Mouse (Mus musculus) layer of hippocampus, postnatal 36 days (tissue): ENCODE measurements around the gene Agps. TPM values are rescaled to one million over a fixed set of nuclear protein-coding genes. Genes with fewer than 3 reads are reported as not detected.

ENCODE experiments used
- total RNA-seq, 2 experiments: library from RNA; stranded (reverse); gene quantifications; 2 replicates each; pipeline ENCODE4 v1.2.3; 2021

The Agps gene
- total RNA-seq, 2 experiments from 2014 or later: 43.1 to 44.9 TPM

Other genes with a start within 250 kb of the Agps start
- 100 to 1,000 TPM; 319 to 330 TPM for gene Hnrnpa3, start 172.9 kb upstream of the Agps start, total RNA-seq
- 10 to 100 TPM; 11.4 to 13.5 TPM for gene Nfe2l2, start 127.5 kb upstream of the Agps start, total RNA-seq
- gene Ttc30b, start 106.4 kb downstream of the Agps start, total RNA-seq: 10 to 100 TPM; 11.6 to 13.5 TPM
- gene Ttc30a2, start 146.0 kb downstream of the Agps start, total RNA-seq: under 1 TPM; 0.40 to 0.56 TPM
- 1 to 10 TPM; 3.4 to 3.6 TPM for gene Ttc30a1, start 149.8 kb downstream of the Agps start, total RNA-seq